Mouse (Mus musculus): ENCODE data around the gene Gm17689.

The Gm17689 gene

DNA sequence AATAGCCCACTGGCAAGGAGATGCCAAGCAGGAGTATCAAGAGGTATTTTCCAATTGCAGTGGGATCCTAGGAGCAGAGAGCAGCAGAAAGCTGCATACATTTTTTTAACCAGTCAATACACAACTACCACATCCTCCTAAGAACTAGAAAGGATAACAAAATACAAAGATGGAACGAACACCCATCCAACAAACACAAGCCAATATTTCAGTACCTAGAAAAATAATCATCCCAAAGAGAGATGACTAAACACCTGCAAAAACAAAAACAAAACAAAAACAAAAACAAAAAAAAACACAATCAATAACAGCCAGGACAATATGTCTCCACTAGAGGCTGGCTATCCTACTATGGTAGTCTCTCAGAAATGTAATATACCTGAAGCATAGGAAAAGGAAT, at the start of gene Gm17689:
Gene Gm17689, minus strand, starts transcription at position 101 of the 400 bp plus-strand sequence.
- DNase-seq, result no peak

DNA sequence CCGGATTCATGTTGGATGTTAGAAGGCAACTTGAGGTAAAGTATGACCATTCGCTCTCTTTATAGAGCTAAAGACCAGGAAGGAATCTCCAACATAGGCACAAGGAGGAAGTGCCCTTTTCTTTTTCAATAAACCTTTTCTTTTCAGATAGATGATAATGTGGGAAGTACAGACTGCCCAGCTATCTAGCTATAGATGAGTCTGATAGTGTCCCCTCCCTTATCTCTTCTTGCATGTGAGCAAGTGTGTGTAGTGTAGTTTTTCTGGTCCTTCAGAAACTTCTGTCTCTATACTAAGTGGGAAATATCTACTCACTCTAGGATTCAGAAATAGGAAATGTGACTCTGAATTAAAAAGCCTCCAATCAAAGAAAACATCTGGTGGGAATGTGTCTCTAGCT, 40.6 kb downstream of the Gm17689 start, which contains the start of gene Gm5615:
Gene Gm5615, minus strand, starts transcription at position 101 of the 400 bp plus-strand sequence.
- no peak for DNase-seq
